Mouse (Mus musculus) olfactory bulb, adult 2 months (tissue): ENCODE measurements at regions not wholly inside any gene's neighbourhood (a gene's known extent, or its start where the extent isn't known, plus 50 kb on each side); places are given as distances from the start of the nearest gene placed in this dataset.
"Not testable (repeated sequence)": the region's sequence is repeated elsewhere in the genome, so short reads cannot be mapped to it uniquely, and the experiment has no call there.

Experiments used
- CTCF ChIP-seq: fragments of 200-500 bp; IDR thresholded peaks from 2 replicates; pipeline ENCODE4 v1.5.1; 2012; ENCODE audit warnings: low read depth, mild to moderate bottlenecking, low read length, moderate library complexity; ENCODE audit not compliant: insufficient read depth
- POLR2A ChIP-seq: fragments of 200-500 bp; IDR thresholded peaks from 2 replicates; pipeline ENCODE4 v1.6.1; 2012; ENCODE audit warnings: mild to moderate bottlenecking, low read depth, low read length, moderate library complexity; ENCODE audit not compliant: insufficient read depth

DNA sequence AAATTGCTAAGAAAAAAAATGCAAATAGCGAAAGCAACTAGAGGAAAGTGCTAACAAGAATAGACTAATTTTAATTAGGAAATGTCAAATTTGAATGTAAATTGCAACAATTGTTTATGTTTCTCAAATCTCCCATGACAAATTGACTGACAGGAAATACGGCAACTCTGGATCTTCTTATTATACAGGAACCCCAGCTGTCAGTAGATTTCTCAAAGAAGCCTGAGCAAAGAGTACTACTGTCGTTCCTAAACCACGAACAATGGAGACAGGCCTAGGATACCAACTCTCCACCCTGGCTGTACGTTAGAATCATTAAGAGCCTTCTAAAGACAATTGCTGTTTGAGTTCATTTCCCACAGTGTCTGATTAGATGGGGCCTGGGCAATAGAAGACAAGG is 259.5 kb downstream of the Mef2c start:
- not testable (repeated sequence) for TF ChIP-seq CTCF, POLR2A
